Mouse (Mus musculus) lung, postnatal 10 days (tissue): ENCODE results near the gene Ube2d3.
"Not testable (repeated sequence)": the region's sequence is repeated elsewhere in the genome, so short reads cannot be mapped to it uniquely, and the experiment has no call there.

ENCODE experiments used
- DNase-seq: peaks from one replicate; pipeline ENCODE4 v3.0.0; 2021

The Ube2d3 gene

GRCm38 (mm10) chr3:135438913-135439531 lies 1.1 kb downstream of the Ube2d3 start:
- DNase-seq = peak; percentile 93

- DNase-seq = no peak
These were observed 1.7 kb downstream of the Ube2d3 start for GRCm38 (mm10) chr3:135439651-135440050.

- peak; percentile 60 for DNase-seq
These were observed 2.3 kb downstream of the Ube2d3 start for GRCm38 (mm10) chr3:135440221-135440620.

- DNase-seq = no peak
These were observed 2.7 kb downstream of the Ube2d3 start for GRCm38 (mm10) chr3:135440621-135441020.

- no peak for DNase-seq
These were observed 7.0 kb downstream of the Ube2d3 start for GRCm38 (mm10) chr3:135444930-135445329.

GRCm38 (mm10) chr3:135458981-135459380 lies 21.0 kb downstream of the Ube2d3 start:
- DNase-seq = no peak

- no peak for DNase-seq
These were observed 30.5 kb downstream of the Ube2d3 start for GRCm38 (mm10) chr3:135468402-135468801.

- DNase-seq = no peak
These were observed 31.2 kb downstream of the Ube2d3 start for GRCm38 (mm10) chr3:135469146-135469545.

- peak; percentile 75 for DNase-seq
These were observed 32.0 kb downstream of the Ube2d3 start for GRCm38 (mm10) chr3:135469974-135470373.

GRCm38 (mm10) chr3:135470823-135471222 lies 32.9 kb downstream of the Ube2d3 start:
- DNase-seq = no peak

GRCm38 (mm10) chr3:135475025-135475424 lies 37.1 kb downstream of the Ube2d3 start:
- DNase-seq = no peak

- DNase-seq = no peak
These were observed 38.3 kb downstream of the Ube2d3 start for GRCm38 (mm10) chr3:135476286-135476685.

- no peak for DNase-seq
These were observed 39.0 kb downstream of the Ube2d3 start for GRCm38 (mm10) chr3:135476977-135477376.

GRCm38 (mm10) chr3:135479090-135479489 lies 41.1 kb downstream of the Ube2d3 start:
- not testable (repeated sequence) for DNase-seq

GRCm38 (mm10) chr3:135480767-135481166 lies 42.8 kb downstream of the Ube2d3 start:
- no peak for DNase-seq

- DNase-seq = no peak
These were observed 43.7 kb downstream of the Ube2d3 start for GRCm38 (mm10) chr3:135481608-135482007.

- not testable (repeated sequence) for DNase-seq
These were observed 46.7 kb downstream of the Ube2d3 start for GRCm38 (mm10) chr3:135484650-135485049.

GRCm38 (mm10) chr3:135485128-135485899 lies 47.4 kb downstream of the Ube2d3 start, which contains the start of gene Manba:
Gene Manba, plus strand, starts transcription at chr3:135485611.
- peak; percentile 84 for DNase-seq

- DNase-seq = no peak
These were observed 47.9 kb downstream of the Ube2d3 start for GRCm38 (mm10) chr3:135485900-135486241.

GRCm38 (mm10) chr3:135486351-135486750 lies 48.4 kb downstream of the Ube2d3 start:
- DNase-seq = no peak

GRCm38 (mm10) chr3:135487803-135488202 lies 49.9 kb downstream of the Ube2d3 start:
- no peak for DNase-seq

GRCm38 (mm10) chr3:135489865-135490520 lies 52.0 kb downstream of the Ube2d3 start:
- no peak for DNase-seq

- DNase-seq = no peak
These were observed 53.2 kb downstream of the Ube2d3 start for GRCm38 (mm10) chr3:135491102-135491501.

GRCm38 (mm10) chr3:135493320-135493719 lies 55.4 kb downstream of the Ube2d3 start:
- DNase-seq = not testable (repeated sequence)
